Mouse (Mus musculus) pancreas, adult 10 weeks (tissue): ENCODE data around the gene Rnf38. TPM values are rescaled to one million over a fixed set of nuclear protein-coding genes. Genes with fewer than 3 reads are reported as not detected.

Source experiments
- polyA plus RNA-seq: library from polyadenylated mRNA; stranded (reverse); fragments of 350-450 nt; fragmentation: Illumina TruSeq; extraction: RNeasy Lipid Tissue Mini Kit (QIAGEN cat#74804); gene quantifications from one replicate; pipeline ENCODE4 v1.2.3, GENCODE M21; 2015; ENCODE audit warnings: low read depth, low replicate concordance; ENCODE audit not compliant: insufficient read depth

Rnf38 gene
- 7.6 TPM for polyA plus RNA-seq

DNA sequence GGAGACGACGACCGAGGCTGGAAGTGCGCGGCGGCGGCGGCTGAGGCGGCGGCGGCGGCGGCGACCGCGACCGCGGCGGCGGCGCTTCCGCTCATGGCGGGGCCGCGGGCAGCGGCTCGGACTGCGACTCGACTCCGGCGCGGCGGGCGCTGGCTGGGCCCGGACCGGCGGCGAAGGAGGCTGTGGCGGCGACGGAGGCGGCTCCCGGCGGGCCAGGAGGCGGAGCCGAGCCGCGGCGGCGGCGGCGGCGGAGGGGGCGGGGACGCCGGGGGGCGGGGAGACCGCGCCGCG, at the start of gene Rnf38:
Gene Rnf38 (minus strand): TSS at position 77 of the 291 bp plus-strand sequence.

DNA sequence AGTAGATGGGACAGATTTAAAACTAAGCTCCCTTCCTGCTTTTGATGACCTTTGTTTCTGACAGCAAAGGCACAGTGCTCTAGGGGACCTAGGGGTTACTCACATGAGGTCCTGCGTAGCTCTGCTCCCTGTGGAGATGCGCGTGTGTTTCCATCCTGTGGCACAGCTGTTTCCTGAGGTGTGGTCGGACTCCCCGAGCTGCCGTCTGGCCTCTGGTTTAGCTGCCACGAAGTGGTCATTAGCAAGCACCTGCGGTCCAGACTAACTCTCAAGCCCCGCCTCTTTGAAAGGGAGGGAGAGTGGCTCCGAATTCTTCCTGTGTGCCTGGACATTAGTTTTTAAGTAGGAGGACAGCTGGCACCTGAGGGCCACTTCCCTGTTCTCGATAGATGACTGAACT, 149.6 kb downstream of the Rnf38 start, which contains the start of gene Gne:
Gene Gne (minus strand): TSS at position 233 of the 400 bp plus-strand sequence.

Other genes starting within 250 kb of the Rnf38 start
- 44.7 TPM for gene Clta, start 229.3 kb downstream of the Rnf38 start, polyA plus RNA-seq
- gene Gne, start 149.6 kb downstream of the Rnf38 start, polyA plus RNA-seq, result 6.8 TPM
- gene Melk, start 67.1 kb upstream of the Rnf38 start, polyA plus RNA-seq, result not detected